Mouse (Mus musculus) liver, postnatal 0 days (tissue): Measurements from ENCODE around the gene Gp9. TPM values are rescaled to one million over a fixed set of nuclear protein-coding genes. Genes with fewer than 3 reads are reported as not detected.

ENCODE experiments used
- ATAC-seq: fragments of 200-750 bp; cut with Nextera tagmentation; 2 replicates; pipeline ENCODE4 v1.8.0; 2017; ENCODE audit warnings: mild to moderate bottlenecking, moderate library complexity
- DNase-seq: peaks from one replicate; pipeline ENCODE4 v3.0.0-alpha.2; 2016
- H3K27ac ChIP-seq: fragments of 300-500 bp; sonication (generic); 2 replicates; pipeline ENCODE4 v1.5.1; 2014; ENCODE audit warnings: antibody characterized with exemption, moderate library complexity, mild to moderate bottlenecking, low read depth
- H3K27me3 ChIP-seq: fragments of 300-500 bp; sonication (generic); 2 replicates; pipeline ENCODE4 v1.6.1; 2014; ENCODE audit warnings: low read length, control low read depth, mixed read lengths; ENCODE audit not compliant: insufficient read depth
- H3K36me3 ChIP-seq: fragments of 300-500 bp; sonication (generic); replicated peaks from 2 replicates; pipeline ENCODE4 v1.6.1; 2014; ENCODE audit warnings: mild to moderate bottlenecking, control low read depth, low read length, moderate library complexity, mixed read lengths; ENCODE audit not compliant: insufficient read depth
- H3K4me1 ChIP-seq: fragments of 300-500 bp; sonication (generic); 2 replicates; pipeline ENCODE4 v1.6.1; 2014; ENCODE audit warnings: antibody characterized with exemption, mild to moderate bottlenecking, control low read depth; ENCODE audit not compliant: insufficient read depth
- H3K4me2 ChIP-seq: fragments of 300-500 bp; sonication (generic); 2 replicates; pipeline ENCODE4 v1.6.1; 2014; ENCODE audit warnings: low read depth, mild to moderate bottlenecking, low read length, moderate library complexity, mixed read lengths
- H3K4me3 ChIP-seq: fragments of 300-500 bp; sonication (generic); 2 replicates; pipeline ENCODE4 v1.5.1; 2014; ENCODE audit warnings: low read depth, low read length
- H3K9ac ChIP-seq: fragments of 300-500 bp; sonication (generic); replicated peaks from 2 replicates; pipeline ENCODE4 v1.6.1; 2014; ENCODE audit warnings: mild to moderate bottlenecking, moderate library complexity
- H3K9me3 ChIP-seq: fragments of 300-500 bp; sonication (generic); 2 replicates; pipeline ENCODE4 v1.6.1; 2016; ENCODE audit warnings: mild to moderate bottlenecking, control low read depth, low read length, mixed read lengths
- CTCF ChIP-seq: sonication (generic); IDR thresholded peaks from 2 replicates; pipeline ENCODE4 v1.5.1; 2016; ENCODE audit warnings: antibody characterized with exemption, low read depth
- EP300 ChIP-seq: IDR thresholded peaks from 2 replicates; pipeline ENCODE4 v1.6.1; 2016; ENCODE audit warnings: antibody characterized with exemption, low read depth, mild to moderate bottlenecking
- WGBS: fragments of 180-500 bp; shearing (Covaris S2); extraction: QIAGEN DNeasy Blood & Tissue Kit; methylation state at CpG from one replicate; pipeline ENCODE4 v1.1.7; 2014; ENCODE audit not compliant: insufficient replicate concordance; 5-methylcytosine and 5-hydroxymethylcytosine counted together
- polyA plus RNA-seq: library from polyadenylated mRNA; unstranded; fragments of >200 nt; fragmentation: Nextera tagmentation; extraction: Ambion mirVana; gene quantifications from 2 replicates; pipeline ENCODE4 v1.2.1, GENCODE M21; 2015

Gp9 gene
- polyA plus RNA-seq, 1 experiment from 2014 or later: 38.0 TPM

- Histone ChIP-seq H3K36me3 (no peaks in the 10 kb centered on the region), H3K9ac (no peak overlapping the region), H3K4me3 (no peak overlapping the region), H3K4me1 (peaks cover 24% of the 10 kb centered on the region), H3K9me3 (no peaks in the 10 kb centered on the region), H3K27ac (no peak overlapping the region), H3K4me2 (no peak overlapping the region), H3K27me3 (no peaks in the 10 kb centered on the region)
- ATAC-seq (no peak), DNase-seq (no peak)
- TF ChIP-seq CTCF: no peak
- TF ChIP-seq EP300: no peak
- WGBS: 41% methylated on average over 1 of the region's 1 CpGs
Observed at GRCm38 (mm10) chr6:87774466-87774865, 3.4 kb upstream of the Gp9 start.

GRCm38 (mm10) chr6:87774909-87775308 lies 3.0 kb upstream of the Gp9 start:
- peak; percentile 10 for DNase-seq
- TF ChIP-seq EP300 (no peak), CTCF (no peak)
- Histone ChIP-seq H3K27ac (no peak overlapping the region), H3K9ac (no peak overlapping the region), H3K4me2 (no peak overlapping the region), H3K4me1 (peaks cover 24% of the 10 kb centered on the region), H3K36me3 (no peaks in the 10 kb centered on the region), H3K4me3 (no peak overlapping the region), H3K27me3 (no peaks in the 10 kb centered on the region), H3K9me3 (no peaks in the 10 kb centered on the region)
- no peak for ATAC-seq
- WGBS: 74% methylated on average over 9 of the region's 9 CpGs

- H3K27me3 ChIP-seq: no peaks in the 10 kb centered on the region
- peak overlapping the region; percentile 62 for H3K4me2 ChIP-seq
- H3K4me1 ChIP-seq: peaks cover 24% of the 10 kb centered on the region
- ATAC-seq (peak; percentile 98), DNase-seq (peak; percentile 72)
- peak overlapping the region; percentile 80 for H3K27ac ChIP-seq
- H3K36me3 ChIP-seq: no peaks in the 10 kb centered on the region
- H3K4me3 ChIP-seq: peak overlapping the region; percentile 15; the same call in 1 of the 2 replicates
- 43% methylated on average over 3 of the region's 3 CpGs for WGBS
- H3K9me3 ChIP-seq: no peaks in the 10 kb centered on the region
- H3K9ac ChIP-seq: 0 out of 2 replicates have a peak overlapping the region, but pooled peaks have one; percentile 1
- peak; percentile 91 for TF ChIP-seq EP300
- TF ChIP-seq CTCF: no peak
Observed at GRCm38 (mm10) chr6:87775588-87776245, 2.2 kb upstream of the Gp9 start.

- Histone ChIP-seq H3K9me3 (no peaks in the 10 kb centered on the region), H3K36me3 (no peaks in the 10 kb centered on the region), H3K27ac (peak overlapping the region; percentile 80), H3K4me2 (peak overlapping the region; percentile 62), H3K4me1 (peaks cover 24% of the 10 kb centered on the region), H3K9ac (peak overlapping the region; percentile 44), H3K27me3 (no peaks in the 10 kb centered on the region), H3K4me3 (peak overlapping the region; percentile 15; the same call in 1 of the 2 replicates)
- 53% methylated on average over 1 of the region's 1 CpGs for WGBS
- DNase-seq (peak; percentile 16), ATAC-seq (no peak)
- TF ChIP-seq CTCF: no peak
Observed at GRCm38 (mm10) chr6:87776663-87777062, 1.2 kb upstream of the Gp9 start.

- WGBS: 50% methylated on average over 11 of the region's 11 CpGs
- Histone ChIP-seq H3K4me1 (peaks cover 24% of the 10 kb centered on the region), H3K9ac (peak overlapping the region; percentile 11; the same call in 1 of the 2 replicates), H3K36me3 (no peaks in the 10 kb centered on the region), H3K4me2 (no peak overlapping the region), H3K9me3 (no peaks in the 10 kb centered on the region), H3K4me3 (no peak overlapping the region), H3K27me3 (no peaks in the 10 kb centered on the region), H3K27ac (peak overlapping the region; percentile 56)
- TF ChIP-seq CTCF: no peak
- TF ChIP-seq EP300: no peak
- ATAC-seq (no peak), DNase-seq (peak; percentile 29)
Observed at GRCm38 (mm10) chr6:87778294-87779173, 662 bp downstream of the Gp9 start.
